Mouse (Mus musculus): ENCODE measurements around the gene Igsf21.

- TF ChIP-seq CTCF (IDR thresholded peaks at IDR 0.05; ENCODE audit: low read depth, low read length) (no peak), POLR2A (IDR thresholded peaks at IDR 0.05; ENCODE audit: insufficient read depth, low read length) (no peak), EP300 (IDR thresholded peaks at IDR 0.05; ENCODE audit: insufficient read depth, low read depth, low read length) (no peak)
Observed at GRCm38 (mm10) chr4:140216096-140216495, 30.5 kb downstream of the Igsf21 start.

All from ES-Bruce4 (cell line).